Mouse (Mus musculus) olfactory bulb, adult 2 months (tissue): ENCODE measurements at regions not wholly inside any gene's neighbourhood (a gene's known extent, or its start where the extent isn't known, plus 50 kb on each side); places are given as distances from the start of the nearest gene placed in this dataset.

Experiments used
- CTCF ChIP-seq: fragments of 200-500 bp; IDR thresholded peaks from 2 replicates; pipeline ENCODE4 v1.5.1; 2012; ENCODE audit warnings: low read depth, mild to moderate bottlenecking, low read length, moderate library complexity; ENCODE audit not compliant: insufficient read depth
- POLR2A ChIP-seq: fragments of 200-500 bp; IDR thresholded peaks from 2 replicates; pipeline ENCODE4 v1.6.1; 2012; ENCODE audit warnings: mild to moderate bottlenecking, low read depth, low read length, moderate library complexity; ENCODE audit not compliant: insufficient read depth

DNA sequence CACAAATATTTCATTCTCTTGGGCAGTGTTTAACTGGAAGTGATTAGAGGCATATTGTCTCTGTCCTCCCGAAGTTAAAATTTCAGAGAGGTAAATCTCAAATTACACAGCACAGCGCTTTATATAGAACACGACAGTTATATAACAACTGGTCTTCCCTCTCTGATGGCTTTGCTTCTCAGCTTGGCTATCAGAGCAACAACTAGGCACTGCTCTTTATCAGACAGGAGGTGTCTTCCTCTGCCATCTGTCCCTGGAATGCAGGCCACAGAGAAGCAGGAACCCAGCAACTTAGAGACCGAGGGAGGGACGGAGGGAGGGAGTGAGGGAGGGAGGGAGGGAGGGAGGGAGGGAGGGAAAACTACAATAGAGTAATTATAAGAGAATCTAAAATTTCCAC lies 129.4 kb upstream of the Tll1 start:
- TF ChIP-seq CTCF, result no peak
- TF ChIP-seq POLR2A, result no peak
